Mouse (Mus musculus): ENCODE results near the gene Sptbn4.

GRCm38 (mm10) chr7:27354783-27355182 lies 92.7 kb downstream of the Sptbn4 start:
- TF ChIP-seq CHD2 (IDR thresholded peaks at IDR 0.05; ENCODE audit: low read depth, low read length) (no peak), MAFK (IDR thresholded peaks at IDR 0.05; ENCODE audit: insufficient read depth, low read depth, low read length) (no peak)

Data from ES-E14 (cell line).